Mouse (Mus musculus): ENCODE measurements around the gene Tfpt. TPM values are rescaled to one million over a fixed set of nuclear protein-coding genes. Genes with fewer than 3 reads are reported as not detected.
"Not testable (repeated sequence)": the region's sequence is repeated elsewhere in the genome, so short reads cannot be mapped to it uniquely, and the experiment has no call there.

Gene Tfpt
- polyA plus RNA-seq, 1 experiment = 22.6 TPM

DNA sequence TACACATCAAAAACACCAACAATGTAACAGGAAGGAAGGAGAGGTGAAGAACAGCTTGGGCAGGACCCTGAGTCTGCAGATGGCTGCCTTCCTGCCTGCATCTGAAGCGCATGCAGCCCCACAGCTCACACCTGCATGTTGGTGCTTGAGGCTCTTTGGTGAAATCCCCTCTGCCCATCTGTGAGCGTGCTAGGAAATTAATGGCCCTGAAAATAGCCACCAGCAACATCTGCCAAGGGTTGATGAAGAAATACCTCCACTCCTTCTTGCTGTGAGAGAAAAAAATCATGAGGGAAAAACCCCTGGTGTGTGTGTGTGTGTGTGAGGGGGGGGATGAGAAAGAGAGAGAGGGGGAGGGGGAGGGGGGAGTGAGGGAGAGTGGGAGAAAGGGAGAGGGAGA, 49.7 kb downstream of the Tfpt start:
- H3K4me3 ChIP-seq (ENCODE audit: insufficient read depth, low read length) = no peak overlapping the region
- H3K4me1 ChIP-seq (ENCODE audit: control insufficient read depth, insufficient read depth, low read length) = no peaks in the 10 kb centered on the region
- TF ChIP-seq CTCF (IDR thresholded peaks at IDR 0.05; ENCODE audit: low read depth, low read length) = no peak
- no peak for TF ChIP-seq POLR2A (IDR thresholded peaks at IDR 0.05; ENCODE audit: borderline replicate concordance, low read depth, low read length)
- no peak overlapping the region for H3K27ac ChIP-seq (ENCODE audit: insufficient read depth, low read depth, low read length)

GRCm38 (mm10) chr7:3578952-3579546, 50.7 kb downstream of the Tfpt start:
- no peak for TF ChIP-seq POLR2A (IDR thresholded peaks at IDR 0.05; ENCODE audit: borderline replicate concordance, low read depth, low read length)
- TF ChIP-seq CTCF (IDR thresholded peaks at IDR 0.05; ENCODE audit: low read depth, low read length) = no peak
- Histone ChIP-seq H3K4me3 (ENCODE audit: insufficient read depth, low read length) (no peak overlapping the region), H3K4me1 (ENCODE audit: control insufficient read depth, insufficient read depth, low read length) (no peaks in the 10 kb centered on the region), H3K27ac (ENCODE audit: insufficient read depth, low read depth, low read length) (no peak overlapping the region)

GRCm38 (mm10) chr7:3578196-3578595, 51.5 kb downstream of the Tfpt start:
- no peak for TF ChIP-seq POLR2A (IDR thresholded peaks at IDR 0.05; ENCODE audit: borderline replicate concordance, low read depth, low read length)
- no peak for TF ChIP-seq CTCF (IDR thresholded peaks at IDR 0.05; ENCODE audit: low read depth, low read length)
- Histone ChIP-seq H3K4me3 (ENCODE audit: insufficient read depth, low read length) (no peak overlapping the region), H3K4me1 (ENCODE audit: control insufficient read depth, insufficient read depth, low read length) (no peaks in the 10 kb centered on the region), H3K27ac (ENCODE audit: insufficient read depth, low read depth, low read length) (no peak overlapping the region)

- no peaks in the 10 kb centered on the region for H3K4me1 ChIP-seq (ENCODE audit: control insufficient read depth, insufficient read depth, low read length)
- H3K4me3 ChIP-seq (ENCODE audit: insufficient read depth, low read length) = no peak overlapping the region
- no peak overlapping the region for H3K27ac ChIP-seq (ENCODE audit: insufficient read depth, low read depth, low read length)
- no peak for TF ChIP-seq POLR2A (IDR thresholded peaks at IDR 0.05; ENCODE audit: borderline replicate concordance, low read depth, low read length)
- TF ChIP-seq CTCF (IDR thresholded peaks at IDR 0.05; ENCODE audit: low read depth, low read length) = no peak
Measured at GRCm38 (mm10) chr7:3576354-3577124, 53.2 kb downstream of the Tfpt start.

DNA sequence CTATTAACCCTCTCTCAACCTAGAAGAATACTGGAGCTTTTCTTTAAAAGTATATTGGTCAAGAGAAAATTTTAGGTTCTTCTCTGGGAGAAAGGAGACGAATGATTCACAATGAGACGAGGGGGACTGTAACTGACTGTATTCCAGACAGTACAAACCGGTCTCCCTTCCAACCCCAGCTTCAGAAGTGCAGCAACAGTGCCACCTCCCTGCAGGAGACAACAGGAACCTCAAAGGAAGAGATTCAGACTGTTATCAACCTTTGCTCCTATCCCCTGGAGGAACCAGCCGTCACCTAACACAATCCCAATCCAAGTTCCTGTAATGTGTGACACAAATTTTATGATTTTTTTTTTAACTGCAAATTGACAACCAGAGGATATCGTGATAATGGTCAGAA, 55.5 kb downstream of the Tfpt start:
- TF ChIP-seq POLR2A (IDR thresholded peaks at IDR 0.05; ENCODE audit: borderline replicate concordance, low read depth, low read length) = no peak
- no peak for TF ChIP-seq CTCF (IDR thresholded peaks at IDR 0.05; ENCODE audit: low read depth, low read length)
- Histone ChIP-seq H3K27ac (ENCODE audit: insufficient read depth, low read depth, low read length) (no peak overlapping the region), H3K4me3 (ENCODE audit: insufficient read depth, low read length) (no peak overlapping the region), H3K4me1 (ENCODE audit: control insufficient read depth, insufficient read depth, low read length) (no peaks in the 10 kb centered on the region)

DNA sequence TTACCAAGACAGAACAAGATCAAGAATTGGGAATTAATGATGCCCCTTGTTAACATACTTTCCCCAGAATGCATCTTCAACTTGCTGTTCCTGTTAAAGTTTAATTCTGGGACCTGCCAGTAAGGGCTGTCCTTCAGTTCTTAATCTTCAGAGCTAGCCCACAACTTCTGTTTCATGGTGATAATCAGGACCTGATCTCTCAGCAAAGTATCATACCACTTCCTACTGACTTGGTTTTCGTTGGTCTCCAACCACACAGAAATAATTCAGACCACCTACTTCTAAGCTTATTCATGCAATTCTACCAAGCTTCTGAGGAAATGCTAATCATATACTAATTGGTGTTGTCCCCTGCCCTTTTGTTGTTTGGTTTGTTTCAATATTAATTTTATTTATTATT, 57.9 kb downstream of the Tfpt start:
- no peak overlapping the region for H3K4me3 ChIP-seq (ENCODE audit: insufficient read depth, low read length)
- no peaks in the 10 kb centered on the region for H3K4me1 ChIP-seq (ENCODE audit: control insufficient read depth, insufficient read depth, low read length)
- TF ChIP-seq CTCF (IDR thresholded peaks at IDR 0.05; ENCODE audit: low read depth, low read length) (no peak), POLR2A (IDR thresholded peaks at IDR 0.05; ENCODE audit: borderline replicate concordance, low read depth, low read length) (no peak)
- H3K27ac ChIP-seq (ENCODE audit: insufficient read depth, low read depth, low read length) = no peak overlapping the region

GRCm38 (mm10) chr7:3570580-3570979, 59.1 kb downstream of the Tfpt start:
- not testable (repeated sequence) for H3K4me3 ChIP-seq (ENCODE audit: insufficient read depth, low read length); H3K27ac ChIP-seq (ENCODE audit: insufficient read depth, low read depth, low read length); H3K4me1 ChIP-seq (ENCODE audit: control insufficient read depth, insufficient read depth, low read length)

Other genes starting within 250 kb of the Tfpt start
- gene Cacng8, start 239.2 kb downstream of the Tfpt start, polyA plus RNA-seq (2012; ENCODE audit: insufficient read depth, insufficient read length, missing spikeins) = 0.40 and 0.77 TPM in 2 replicates
- not detected in 2 replicates for gene Cacng6, start 205.7 kb downstream of the Tfpt start, polyA plus RNA-seq (2012; ENCODE audit: insufficient read depth, insufficient read length, missing spikeins)
- 1.2 TPM in 1 of 2 replicates, not detected in the other for gene Tarm1, start 127.3 kb downstream of the Tfpt start, polyA plus RNA-seq (2012; ENCODE audit: insufficient read depth, insufficient read length, missing spikeins)
- gene Oscar, start 13.8 kb downstream of the Tfpt start, polyA plus RNA-seq (2012; ENCODE audit: insufficient read depth, insufficient read length, missing spikeins) = not detected in 2 replicates
- 294 and 360 TPM in 2 replicates for gene Ndufa3, start 12.6 kb downstream of the Tfpt start, polyA plus RNA-seq (2012; ENCODE audit: insufficient read depth, insufficient read length, missing spikeins)
- 37.6 and 46.3 TPM in 2 replicates for gene Prpf31, start 56 bp upstream of the Tfpt start, polyA plus RNA-seq (2012; ENCODE audit: insufficient read depth, insufficient read length, missing spikeins)
- gene Cnot3, start 15.3 kb upstream of the Tfpt start, polyA plus RNA-seq (2012; ENCODE audit: insufficient read depth, insufficient read length, missing spikeins) = 66.9 and 69.0 TPM in 2 replicates
- 8.5 and 9.1 TPM in 2 replicates for gene Leng1, start 35.9 kb upstream of the Tfpt start, polyA plus RNA-seq (2012; ENCODE audit: insufficient read depth, insufficient read length, missing spikeins)
- 5.8 and 8.3 TPM in 2 replicates for gene Tmc4, start 47.6 kb upstream of the Tfpt start, polyA plus RNA-seq (2012; ENCODE audit: insufficient read depth, insufficient read length, missing spikeins)
- gene Tsen34, start 62.9 kb upstream of the Tfpt start, polyA plus RNA-seq (2012; ENCODE audit: insufficient read depth, insufficient read length, missing spikeins) = 56.5 and 59.4 TPM in 2 replicates
- gene Mboat7, start 63.6 kb upstream of the Tfpt start, polyA plus RNA-seq (2012; ENCODE audit: insufficient read depth, insufficient read length, missing spikeins) = 79.5 and 93.8 TPM in 2 replicates
- 1,730 and 1,840 TPM in 2 replicates for gene Rps9, start 74.1 kb upstream of the Tfpt start, polyA plus RNA-seq (2012; ENCODE audit: insufficient read depth, insufficient read length, missing spikeins)
- 642 and 647 TPM in 2 replicates for gene Pirb, start 90.5 kb upstream of the Tfpt start, polyA plus RNA-seq (2012; ENCODE audit: insufficient read depth, insufficient read length, missing spikeins)
- gene Gm15448, start 195.8 kb upstream of the Tfpt start, polyA plus RNA-seq (2012; ENCODE audit: insufficient read depth, insufficient read length, missing spikeins) = 4.9 and 8.1 TPM in 2 replicates
- gene Pira2, start 215.1 kb upstream of the Tfpt start, polyA plus RNA-seq (2012; ENCODE audit: insufficient read depth, insufficient read length, missing spikeins) = 70.0 and 81.5 TPM in 2 replicates